Mouse (Mus musculus) kidney, postnatal 14 days (tissue): ENCODE measurements at regions not wholly inside any gene's neighbourhood (a gene's known extent, or its start where the extent isn't known, plus 50 kb on each side); places are given as distances from the start of the nearest gene placed in this dataset.

Source experiments
- DNase-seq: peaks from one replicate; pipeline ENCODE4 v3.0.0; 2022; ENCODE audit warnings: mixed read lengths

DNA sequence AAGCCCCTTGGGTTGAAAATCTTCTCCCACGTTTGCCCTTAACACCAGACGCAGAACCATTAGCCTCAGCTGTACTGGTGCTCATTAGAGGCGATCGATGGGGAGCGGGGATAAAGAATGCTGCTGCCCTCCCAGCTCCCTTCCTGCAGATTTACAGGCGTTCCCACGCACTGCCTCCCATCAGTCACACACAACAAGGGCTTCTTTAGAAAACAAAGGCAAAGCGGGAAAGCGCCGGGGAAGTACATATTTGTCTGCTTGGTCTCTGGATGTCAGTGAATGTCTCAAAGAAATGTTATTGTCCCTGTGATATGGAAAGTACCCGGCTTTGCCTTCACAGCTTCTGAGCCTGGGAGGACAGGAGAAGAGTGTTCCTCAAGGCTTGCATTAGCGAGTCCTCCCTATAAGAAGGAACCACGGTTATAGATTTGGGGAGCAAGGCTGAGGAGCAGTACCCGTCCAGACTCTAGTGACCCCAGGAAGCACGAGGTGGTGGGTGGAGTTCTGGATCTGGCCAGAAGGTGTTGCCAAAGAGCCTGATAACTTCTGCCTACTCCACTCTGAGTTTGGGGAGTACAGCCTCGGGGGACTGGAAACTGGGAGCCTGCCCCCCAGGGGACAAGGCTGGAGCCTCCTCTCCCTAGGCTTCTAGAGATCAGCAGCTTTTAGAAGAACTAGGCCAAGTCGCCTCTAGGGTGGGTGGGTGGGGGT lies 173.0 kb upstream of the Mki67 start:
- peak; percentile 32 for DNase-seq

DNA sequence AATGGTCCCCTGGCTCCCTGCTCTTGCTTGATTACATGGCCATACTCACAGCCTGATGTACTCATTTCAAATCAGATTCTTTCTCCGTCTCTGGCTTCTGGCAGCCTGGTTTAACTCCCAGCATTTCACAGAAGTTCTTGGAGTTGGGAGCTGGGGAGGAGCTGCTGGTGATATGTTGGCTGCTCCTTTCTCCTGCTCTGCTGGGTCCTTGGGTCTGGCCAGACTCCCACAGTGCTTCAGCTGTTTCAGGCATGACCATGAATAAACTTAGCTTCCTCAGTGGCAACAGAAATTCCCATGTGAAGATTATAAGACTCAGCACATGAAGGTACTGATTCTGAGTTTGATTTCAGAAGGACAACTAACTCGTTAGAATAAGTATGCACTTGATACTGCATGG lies 182.7 kb upstream of the Mki67 start:
- no peak for DNase-seq

DNA sequence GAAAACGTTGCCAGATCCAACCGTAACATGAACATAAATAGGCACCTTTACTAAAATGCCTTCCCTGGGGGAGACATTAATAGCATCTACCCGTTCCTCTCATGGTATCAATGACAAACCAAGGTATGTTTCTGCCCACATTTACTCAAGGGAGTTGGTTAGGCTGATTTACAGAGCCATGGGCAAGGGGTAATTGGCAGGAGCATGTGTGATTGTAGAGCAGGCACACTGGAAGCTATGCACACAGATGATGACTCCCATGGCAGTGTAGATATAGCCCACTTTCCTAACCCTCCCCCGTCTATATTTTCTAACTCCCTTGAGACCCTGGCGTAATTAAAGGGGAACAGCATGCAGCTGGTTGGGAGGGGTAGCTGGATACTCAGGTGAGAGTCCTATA lies 183.6 kb upstream of the Mki67 start:
- DNase-seq = no peak

DNA sequence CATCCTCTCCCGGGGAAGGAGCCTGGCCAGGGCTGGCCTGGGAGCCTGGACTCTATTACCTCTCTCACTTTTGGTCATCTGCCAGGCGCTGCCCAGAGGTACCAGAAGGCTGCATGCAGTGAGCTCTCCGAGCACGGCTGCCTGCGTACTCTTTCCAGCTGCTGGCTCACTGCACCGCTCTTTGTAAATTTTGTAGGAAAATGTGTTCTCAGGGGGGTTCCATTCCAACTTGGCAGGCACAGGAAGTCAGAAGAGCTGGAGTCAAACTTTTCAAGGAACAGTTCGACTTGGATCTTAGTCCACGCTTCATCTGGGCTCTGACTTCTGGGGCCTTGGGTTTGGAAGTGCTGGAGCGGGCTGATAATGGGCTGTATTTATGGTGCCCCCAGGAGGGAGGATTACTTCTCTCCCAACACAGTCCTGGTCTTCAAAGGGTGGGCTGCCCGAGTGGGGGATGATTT lies 184.7 kb upstream of the Mki67 start:
- peak; percentile 46 for DNase-seq

DNA sequence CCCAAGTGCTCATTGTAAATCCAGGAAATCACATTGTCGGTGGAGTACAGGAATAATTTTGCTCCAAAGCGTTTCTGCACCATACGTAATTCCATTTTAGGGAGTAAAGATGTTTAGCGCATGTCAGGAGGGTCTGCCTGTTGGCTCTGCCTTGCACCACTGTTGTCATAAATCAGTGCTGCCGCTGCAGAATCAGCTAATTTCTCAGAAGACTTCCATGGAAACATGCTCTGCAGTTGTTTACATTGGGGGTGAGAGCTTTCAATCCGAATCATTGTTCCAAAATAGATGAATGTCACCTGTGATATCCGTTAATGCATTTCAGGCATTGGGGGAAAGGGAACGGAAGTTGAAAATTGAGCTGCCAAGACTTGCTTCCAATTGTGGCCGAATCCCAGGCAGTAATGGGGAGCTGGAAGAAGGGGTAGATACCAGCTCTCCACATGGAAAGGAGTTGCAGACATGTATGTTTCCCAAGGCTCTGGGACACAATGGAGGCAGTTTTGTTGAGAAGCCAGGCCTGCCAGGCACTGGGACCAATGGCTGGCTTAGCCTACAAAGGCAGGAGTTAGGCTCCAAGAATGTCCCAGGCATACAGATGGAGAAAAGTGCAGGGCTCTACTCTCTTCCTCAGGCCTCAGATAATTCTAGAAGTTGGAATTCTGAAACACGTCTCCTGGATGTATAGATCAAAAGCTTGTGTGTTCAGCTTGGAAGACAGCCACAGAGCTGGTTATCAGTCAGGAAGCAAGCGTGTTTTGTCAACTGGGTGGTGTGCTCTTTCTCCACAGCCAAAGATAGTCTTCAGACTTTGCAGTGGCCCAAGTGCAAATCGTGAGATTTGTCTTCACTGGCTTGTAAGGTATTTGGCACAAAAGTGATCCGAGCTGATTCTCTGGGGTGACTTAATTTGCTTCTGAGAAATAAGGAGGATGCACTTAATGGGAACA lies 186.2 kb upstream of the Mki67 start:
- DNase-seq = no peak

DNA sequence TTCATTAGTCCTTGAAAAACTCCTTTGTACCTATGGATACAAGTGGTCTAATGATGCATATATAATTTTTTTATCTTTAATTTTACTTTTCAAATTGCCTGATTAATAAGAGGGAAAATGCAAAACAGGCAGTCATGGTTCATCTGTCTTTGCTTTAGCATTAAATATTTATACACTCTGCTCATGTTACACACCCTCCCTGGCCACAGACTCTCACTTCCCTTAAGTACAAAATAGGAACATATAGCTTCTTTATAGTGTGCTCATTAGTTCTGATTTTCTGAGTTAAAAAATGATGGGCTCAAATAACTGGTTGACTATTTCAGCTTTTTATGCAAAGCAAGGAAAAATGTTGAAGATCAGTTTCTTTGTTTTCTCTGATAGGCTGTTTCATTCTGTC lies 195.2 kb upstream of the Mki67 start:
- DNase-seq = no peak

DNA sequence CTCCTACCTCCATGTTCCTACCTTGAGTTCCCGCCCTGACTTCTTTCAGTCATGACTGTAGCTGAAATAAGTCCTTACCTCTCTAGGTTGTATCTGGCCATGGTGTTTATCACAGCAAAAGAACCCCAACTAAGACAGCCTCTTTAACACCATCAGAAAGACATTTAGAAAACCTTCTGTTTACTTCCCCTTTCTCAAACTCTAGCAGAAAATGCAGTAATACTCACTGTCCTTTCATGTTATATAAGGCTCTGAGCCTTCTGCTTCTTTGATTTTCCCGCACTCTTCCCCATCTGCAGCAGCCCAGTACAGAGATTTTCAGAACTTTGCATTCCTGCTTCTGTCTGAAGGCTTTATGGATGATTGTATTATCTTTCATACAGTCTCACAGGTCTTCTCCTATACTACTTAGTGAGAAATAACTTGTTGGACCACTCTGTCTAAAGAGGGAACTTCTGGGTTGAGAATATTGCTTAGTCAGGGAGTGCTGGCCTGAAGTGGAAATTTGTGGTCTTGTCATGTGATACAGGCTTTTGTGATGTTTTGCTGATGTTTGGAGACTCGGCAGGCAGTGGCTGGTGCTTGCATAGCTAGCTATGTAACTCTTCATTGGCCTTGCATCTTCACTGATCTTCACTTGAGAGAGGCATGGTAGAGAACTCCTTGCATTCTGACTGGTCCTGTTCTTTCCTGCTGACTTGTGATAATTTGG lies 197.9 kb upstream of the Mki67 start:
- no peak for DNase-seq

DNA sequence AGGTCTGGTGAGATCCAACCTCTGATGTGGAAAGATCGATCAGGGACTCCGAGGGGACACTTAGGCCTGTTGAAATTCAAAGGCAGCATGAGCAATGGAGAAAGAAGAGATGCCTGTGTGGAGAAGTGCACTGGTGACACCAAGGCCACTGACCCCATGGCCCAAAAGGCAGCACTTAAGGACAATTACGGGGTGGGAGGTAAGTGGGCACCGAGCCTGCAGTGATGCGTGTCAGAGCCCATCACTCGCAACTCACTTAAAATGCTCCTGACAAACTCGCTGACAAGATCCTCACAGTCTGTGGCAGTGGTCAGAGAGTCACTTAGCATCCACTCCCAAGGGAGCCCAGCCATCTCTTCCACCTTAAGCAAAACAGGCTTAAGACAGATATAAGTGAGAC lies 207.7 kb upstream of the Mki67 start:
- DNase-seq = no peak

DNA sequence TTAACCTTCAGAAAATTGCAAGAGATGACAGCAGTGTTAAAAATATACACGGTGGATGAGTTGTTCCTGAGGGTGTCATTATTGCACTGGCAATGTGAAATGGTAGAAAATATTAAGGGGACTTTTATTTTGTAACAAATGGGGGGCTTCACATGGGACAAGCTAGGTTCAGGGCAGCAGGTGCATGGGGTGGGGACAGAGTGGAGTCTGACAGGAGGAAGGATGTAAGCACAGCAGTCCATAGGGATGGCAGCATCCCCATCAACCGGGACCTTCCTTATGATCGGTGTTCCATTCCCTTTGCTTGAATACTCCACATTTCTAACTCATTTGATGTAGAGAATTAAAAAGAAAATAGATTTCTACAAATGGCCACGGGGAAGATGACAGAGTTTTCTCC lies 208.5 kb upstream of the Mki67 start:
- DNase-seq = no peak

DNA sequence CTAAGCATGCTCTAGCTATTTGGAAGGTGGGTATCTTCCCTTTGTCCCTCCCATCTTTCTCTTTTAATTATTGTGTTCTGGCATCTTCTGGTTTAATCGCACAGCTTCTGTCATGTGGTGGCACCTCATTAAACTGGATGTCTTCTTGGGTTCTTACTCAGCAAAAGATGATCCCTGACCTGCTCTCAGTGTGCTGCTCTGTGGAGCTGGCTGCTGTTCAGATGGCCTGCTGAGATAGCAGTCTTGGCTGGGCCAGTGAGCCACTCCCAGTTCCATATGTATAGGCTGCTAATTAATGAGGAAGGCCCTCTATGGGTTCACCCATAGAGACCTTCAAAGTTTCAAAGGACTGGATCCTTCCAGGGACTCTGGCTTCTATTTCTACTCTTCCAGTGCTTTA lies 213.9 kb upstream of the Mki67 start:
- DNase-seq = no peak

DNA sequence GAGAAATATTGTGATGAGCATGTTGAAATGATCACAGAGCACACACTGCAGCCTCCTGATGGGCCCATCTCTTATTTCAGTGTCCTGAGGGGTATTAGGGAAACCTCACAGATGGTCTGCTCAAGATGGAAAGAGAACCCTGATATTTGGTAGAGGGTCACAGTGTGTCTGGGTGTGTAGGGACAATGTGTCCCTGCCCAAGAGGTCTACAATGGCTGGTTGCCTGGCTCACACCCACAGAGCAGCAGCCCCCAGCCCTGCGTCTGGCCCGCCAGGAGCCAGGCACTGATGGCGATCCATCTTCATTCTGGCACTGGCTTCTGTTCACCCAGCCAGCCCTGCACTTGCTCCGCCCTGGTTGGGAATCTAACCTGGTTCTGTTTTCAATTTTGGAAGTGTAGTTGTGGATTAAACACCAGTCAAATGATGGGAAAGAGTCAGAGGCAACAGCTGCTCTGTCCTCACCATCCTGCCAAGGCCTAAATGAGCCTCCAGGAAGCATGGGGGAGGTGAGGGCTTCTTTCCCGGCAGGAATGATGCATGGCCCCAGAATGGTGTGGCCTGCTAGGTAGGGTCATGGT lies 216.5 kb upstream of the Mki67 start:
- no peak for DNase-seq

DNA sequence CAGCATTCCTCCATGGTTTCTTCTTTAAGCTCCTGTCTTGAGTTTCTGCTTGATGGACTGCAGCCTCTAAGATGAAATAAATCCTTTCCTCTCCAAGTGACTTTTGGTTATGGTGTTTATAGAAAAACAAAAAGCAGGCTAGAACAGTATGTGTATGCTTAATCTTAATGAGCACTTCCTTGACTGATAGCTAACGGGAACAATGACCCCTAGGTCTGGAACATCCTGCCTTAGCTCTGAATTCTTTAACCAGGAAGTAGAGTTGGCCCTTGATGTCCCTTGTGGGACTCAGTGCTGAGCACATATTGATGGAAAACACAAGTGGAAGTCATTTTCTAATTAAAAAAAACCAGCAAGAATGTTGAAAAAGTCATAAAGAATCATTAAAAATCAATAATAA lies 219.0 kb upstream of the Mki67 start:
- no peak for DNase-seq

DNA sequence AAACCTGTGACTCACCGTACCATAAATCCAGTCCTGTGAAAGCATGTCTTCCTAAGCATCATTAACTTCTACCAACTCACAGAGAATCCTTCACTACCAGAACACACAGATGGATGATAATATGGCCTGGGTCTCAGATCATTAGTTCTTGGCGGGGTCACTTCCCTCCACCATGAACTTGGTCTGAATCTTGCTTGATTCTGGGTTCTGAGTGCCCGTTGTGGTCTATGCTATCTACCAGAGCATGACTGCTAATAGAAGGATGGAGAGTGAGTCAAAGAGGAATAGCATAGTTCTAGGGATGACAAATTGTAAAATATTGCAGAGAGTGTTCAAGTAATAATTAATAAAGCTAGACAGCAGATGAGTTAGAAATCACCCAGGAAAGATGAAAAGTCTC lies 221.3 kb upstream of the Mki67 start:
- no peak for DNase-seq

DNA sequence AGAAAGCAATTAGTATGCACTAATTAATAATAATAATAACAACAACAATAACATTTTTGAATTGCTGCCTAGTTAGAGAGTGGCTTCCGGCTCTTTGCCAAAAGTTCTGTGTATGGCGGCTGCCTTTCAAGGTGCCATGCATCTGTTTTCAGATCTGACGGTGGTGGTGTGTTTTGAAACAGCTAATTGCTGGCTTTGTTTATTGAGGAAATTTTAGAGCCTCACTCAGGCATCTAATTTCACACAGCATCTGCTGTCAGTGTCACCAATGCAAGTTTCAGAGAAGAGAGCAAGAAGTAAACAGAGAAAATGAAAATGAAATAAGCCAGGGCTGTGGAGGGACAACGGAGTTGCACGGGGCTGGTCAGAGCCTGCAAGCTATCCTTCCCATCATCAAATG lies 223.2 kb upstream of the Mki67 start:
- DNase-seq = no peak

DNA sequence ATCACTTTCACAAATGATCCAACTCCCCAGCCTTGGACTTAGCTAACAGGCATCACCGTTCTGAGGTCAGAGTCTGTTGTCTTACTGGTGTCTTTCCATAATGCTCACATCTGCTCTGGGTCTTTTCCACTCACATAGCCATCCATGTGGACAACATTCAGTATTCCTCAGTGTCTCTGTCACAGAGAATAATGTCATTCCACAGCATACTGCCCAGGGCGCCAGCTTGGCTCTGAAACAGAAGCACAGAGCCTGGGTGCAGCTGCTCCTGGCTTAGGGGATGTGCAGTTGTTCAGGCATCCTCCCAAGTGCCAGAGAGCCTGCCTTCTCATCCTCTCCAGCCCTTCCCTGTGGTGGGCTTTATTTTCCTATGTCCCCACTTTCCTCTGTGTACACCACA lies 226.7 kb upstream of the Mki67 start:
- DNase-seq = no peak

DNA sequence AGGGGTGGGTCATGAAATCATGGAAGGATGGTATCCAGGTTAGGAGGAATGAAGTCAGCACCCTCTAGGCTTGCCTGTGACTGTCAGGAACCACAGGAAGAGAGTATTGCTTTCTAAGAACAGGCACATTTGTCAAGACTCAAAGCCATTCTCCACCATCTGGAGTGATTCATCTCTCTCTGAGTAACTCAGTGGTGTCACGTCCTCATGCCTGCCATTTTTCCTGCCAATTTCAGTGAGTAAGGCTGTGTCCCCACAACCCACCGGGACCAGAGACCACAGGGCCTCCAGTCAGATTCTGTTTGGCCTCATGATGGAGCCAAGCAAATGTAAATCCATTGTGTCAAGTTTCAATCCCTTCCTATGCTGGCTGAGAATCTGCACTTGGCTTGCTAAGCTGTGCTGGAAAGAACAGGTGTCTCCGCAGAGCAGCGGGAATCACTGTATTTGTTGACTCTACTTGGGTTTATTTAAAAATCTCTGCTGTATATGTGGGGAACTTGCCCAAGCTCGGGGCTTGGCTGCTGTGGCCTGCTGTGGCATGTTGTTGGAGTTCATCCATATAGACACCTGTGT lies 230.0 kb upstream of the Mki67 start:
- DNase-seq = no peak

DNA sequence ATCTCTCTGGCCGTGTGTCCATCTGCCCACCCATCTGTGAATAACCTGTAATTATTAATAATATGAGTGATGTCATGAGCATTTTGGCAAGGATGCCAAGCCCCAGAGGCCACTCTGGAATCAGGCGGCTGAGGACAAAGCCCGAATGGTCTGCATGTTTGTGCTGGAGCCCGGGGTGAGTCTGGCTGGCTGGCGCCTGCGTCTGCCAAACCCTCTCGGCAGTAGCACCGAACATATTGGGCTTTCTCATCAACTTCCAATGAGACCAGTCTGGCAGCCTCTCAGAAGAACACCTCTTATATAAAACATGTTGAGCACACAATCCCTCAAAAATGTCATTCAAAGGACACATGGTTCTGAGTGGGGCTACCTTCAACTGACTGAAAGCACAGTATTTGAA lies 244.9 kb upstream of the Mki67 start:
- no peak for DNase-seq

DNA sequence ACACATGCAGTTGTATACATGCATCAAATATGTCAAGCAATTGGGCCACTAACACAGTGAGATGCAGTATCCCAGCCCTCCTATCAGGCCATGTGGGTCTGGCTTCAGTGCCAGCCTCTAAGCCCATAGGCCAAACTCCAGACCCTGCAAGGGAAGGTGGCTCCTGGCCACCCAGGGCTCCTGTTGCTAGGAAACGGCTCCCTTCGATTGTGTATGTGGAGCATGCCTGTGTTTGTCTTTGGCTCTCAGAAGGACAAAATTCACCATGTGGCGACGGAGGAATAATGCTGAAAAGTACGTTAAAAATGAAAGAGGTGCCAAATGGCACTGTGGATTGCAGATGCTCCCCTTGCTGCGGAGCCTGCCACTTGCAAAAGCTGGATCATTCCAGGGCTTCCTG lies 249.4 kb upstream of the Mki67 start:
- no peak for DNase-seq

DNA sequence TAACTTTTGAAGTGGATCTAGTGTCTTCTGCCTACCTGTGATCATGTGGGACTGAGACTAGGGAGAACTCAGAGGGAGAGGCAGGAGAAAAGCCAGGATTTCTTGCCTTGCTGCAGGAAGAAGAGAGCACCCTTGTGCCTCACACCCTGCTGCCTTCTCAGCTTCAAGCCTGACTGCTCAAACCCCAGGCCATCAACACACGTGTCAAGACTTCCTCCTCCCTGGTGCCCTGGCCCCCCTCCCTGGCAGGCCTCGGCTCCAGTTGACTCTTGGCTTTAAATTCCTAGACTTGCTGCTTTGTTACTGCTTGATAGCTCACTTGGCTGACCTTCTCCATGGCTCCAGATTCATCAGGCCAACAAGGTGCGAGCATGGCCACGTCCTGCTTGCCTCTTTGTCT lies 250.1 kb upstream of the Mki67 start:
- DNase-seq = no peak

DNA sequence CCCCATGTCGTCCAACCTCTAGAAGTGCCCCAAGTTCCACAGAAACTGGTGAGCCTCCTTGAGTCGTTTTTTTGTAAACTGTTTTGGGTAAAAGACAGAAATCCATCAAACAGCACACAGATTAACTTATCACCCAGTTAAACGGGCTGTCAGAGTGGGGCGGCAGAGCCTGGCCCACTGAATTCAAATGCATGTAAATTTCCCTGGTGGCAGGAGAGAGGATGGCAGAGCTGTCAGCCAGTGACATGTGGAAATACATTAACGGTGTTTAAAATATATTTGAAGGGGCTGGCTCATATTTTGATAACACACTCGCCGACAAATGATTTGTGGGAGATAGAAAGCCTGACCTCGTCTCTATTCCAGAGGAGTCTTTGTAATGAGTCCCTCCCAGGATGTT lies 252.5 kb upstream of the Mki67 start:
- DNase-seq = no peak

DNA sequence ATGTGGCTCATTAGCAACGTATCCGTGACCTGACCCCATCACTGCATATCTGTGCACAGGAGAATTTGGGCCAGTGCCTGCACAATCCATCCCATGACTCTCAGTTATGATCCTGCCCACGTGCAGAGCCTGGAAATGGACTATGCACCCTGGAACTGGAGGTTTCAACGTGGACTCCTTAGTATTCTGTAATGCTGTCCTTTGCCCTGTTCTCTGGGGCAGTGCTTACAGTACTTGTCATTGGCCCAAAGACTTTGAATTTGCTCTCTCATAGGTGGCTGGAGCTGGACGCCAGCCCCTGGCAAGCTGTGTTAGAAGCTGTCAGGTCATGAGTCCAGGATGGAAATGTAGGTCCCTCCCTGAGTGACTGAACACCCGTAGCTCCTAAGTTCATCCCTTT lies 269.9 kb upstream of the Mki67 start:
- DNase-seq = peak; percentile 82

DNA sequence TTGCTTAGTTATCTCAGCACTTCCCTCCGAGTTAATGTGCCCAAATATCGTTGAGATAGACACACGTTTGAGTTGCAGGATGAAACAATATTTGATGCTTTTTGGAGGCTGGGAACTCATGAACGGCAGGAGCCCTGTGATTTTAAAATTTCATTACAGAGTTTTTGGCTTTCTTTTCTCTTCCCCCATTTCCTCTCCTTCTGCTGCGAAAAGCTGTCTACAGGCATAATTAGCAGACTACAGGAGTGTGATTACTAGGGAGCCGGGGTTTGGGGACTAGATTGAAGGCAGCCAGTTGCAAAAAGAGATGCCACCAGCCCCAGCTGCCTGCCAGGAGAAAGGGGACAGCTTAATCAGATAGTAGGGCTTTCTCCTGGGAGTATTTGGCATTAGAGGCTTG lies 274.2 kb upstream of the Mki67 start:
- no peak for DNase-seq

DNA sequence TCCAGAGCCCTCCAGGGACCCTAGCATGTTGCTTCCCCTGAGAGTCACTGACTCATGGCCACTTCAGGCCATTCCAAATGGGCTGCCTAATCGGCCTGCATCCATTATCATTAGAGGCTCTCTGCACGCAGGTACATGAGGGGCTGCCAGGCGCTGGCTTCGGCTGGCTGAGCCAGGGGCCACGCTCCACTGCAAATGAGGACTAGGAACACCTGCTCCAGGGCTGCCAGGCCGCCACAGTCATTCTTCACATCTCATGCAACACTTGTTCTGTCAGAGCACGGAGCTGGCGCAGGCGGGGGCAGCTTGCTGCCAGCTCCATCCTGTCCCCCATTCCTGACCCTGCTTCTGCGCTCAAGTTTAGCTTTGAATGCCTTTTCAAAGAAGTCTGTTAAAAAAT lies 280.7 kb upstream of the Mki67 start:
- peak; percentile 52 for DNase-seq
